Comparison of ENCODE assay signal across 22 mouse cellular contexts in the genomic region with DNA sequence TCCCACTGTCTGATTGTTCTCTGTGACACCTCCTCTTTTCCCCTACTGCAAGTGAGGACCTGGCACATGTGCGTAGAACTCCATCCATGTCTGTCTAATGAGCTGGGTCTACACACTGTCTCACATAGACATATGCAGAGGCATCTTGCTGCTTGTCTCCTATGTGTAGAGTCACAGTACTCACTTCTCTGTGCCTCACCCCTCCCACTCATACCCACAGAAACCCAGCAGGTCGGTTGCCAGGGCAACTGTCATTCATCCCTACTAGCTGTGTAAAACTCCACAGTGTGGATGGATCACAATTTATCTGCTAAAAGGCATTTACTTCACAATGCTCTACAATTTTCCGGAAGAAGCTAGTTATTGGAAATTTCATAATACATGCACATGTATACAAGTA. TPM values are rescaled to one million over a fixed set of nuclear protein-coding genes. Genes with fewer than 3 reads are reported as not detected.
DNase-seq lines count a peak whose midpoint lies in the region; ATAC-seq lines count a peak whose summit lies in the region.
"Had no signal": no experiment of that assay in that cellular context is flagged by ENCODE, and none has a peak within 500 bp of the region (broad histone marks: within the 10 kb centered on the region; RNA-seq: fewer than 3 reads in every experiment).

No protein-coding gene starts in this region.

- no peaks in the 10 kb centered on the region for H3K36me3 ChIP-seq in hindbrain, embryonic 11.5 days (ENCODE audit: control insufficient read depth, insufficient read depth, low read length)
- no peaks in the 10 kb centered on the region for H3K36me3 ChIP-seq in hindbrain, embryonic 10.5 days
- no peaks in the 10 kb centered on the region for H3K36me3 ChIP-seq in forebrain, embryonic 16.5 days (ENCODE audit: control insufficient read depth, insufficient read depth)
- no peaks in the 10 kb centered on the region for H3K36me3 ChIP-seq in midbrain, embryonic 12.5 days
- H3K36me3 ChIP-seq: embryonic facial prominence, embryonic 15.5 days; limb, embryonic 13.5 days had no signal

- 86% methylated on average over 3 of the region's 3 CpGs for WGBS in hindbrain, embryonic 11.5 days
- 78% methylated on average over 3 of the region's 3 CpGs for WGBS in hindbrain, embryonic 10.5 days
- 77% methylated on average over 3 of the region's 3 CpGs for WGBS in forebrain, embryonic 16.5 days
- WGBS in midbrain, embryonic 12.5 days, result 75% methylated on average over 3 of the region's 3 CpGs

- H3K9me3 ChIP-seq in hindbrain, embryonic 11.5 days (ENCODE audit: control insufficient read depth, low read length), result no peaks in the 10 kb centered on the region
- H3K9me3 ChIP-seq in hindbrain, embryonic 10.5 days, result no peaks in the 10 kb centered on the region
- H3K9me3 ChIP-seq in forebrain, embryonic 16.5 days (ENCODE audit: control insufficient read depth, low read length), result no peaks in the 10 kb centered on the region
- H3K9me3 ChIP-seq in midbrain, embryonic 12.5 days, result no peaks in the 10 kb centered on the region
- H3K9me3 ChIP-seq: embryonic facial prominence, embryonic 15.5 days; limb, embryonic 13.5 days had no signal

- no peak overlapping the region for H3K4me2 ChIP-seq in hindbrain, embryonic 11.5 days (replicated peaks; ENCODE audit: low read depth, low read length)
- no peak overlapping the region for H3K4me2 ChIP-seq in forebrain, embryonic 16.5 days (ENCODE audit: low read length)
- no peak overlapping the region for H3K4me2 ChIP-seq in midbrain, embryonic 12.5 days (replicated peaks)
- H3K4me2 ChIP-seq: embryonic facial prominence, embryonic 15.5 days; heart, embryonic 11.5 days; limb, embryonic 13.5 days had no signal

- peak; percentile 19 for DNase-seq in hindbrain, embryonic 11.5 days (ENCODE audit: low spot score)
- no peak for DNase-seq in hindbrain, embryonic 10.5 days (ENCODE audit: low spot score)
- peak; percentile 71 for DNase-seq in R1 (ENCODE audit: low read depth, low spot score)
- DNase-seq in embryo, embryonic 10 days (ENCODE audit: low spot score), result no peak
- no peak for DNase-seq in urinary bladder, postnatal 25 days (ENCODE audit: low spot score)
- DNase-seq in adrenal gland, postnatal 25 days, result no peak
- DNase-seq: adrenal gland, postnatal 14 days; cerebellum, adult 8-10 months; gastrocnemius, postnatal 14 days; heart, postnatal 36 days; kidney, adult 18-20 months; kidney, postnatal 10 days; lung, postnatal 10 days; right cerebral cortex, postnatal 25 days had no signal

- no peak for ATAC-seq in hindbrain, embryonic 11.5 days (ENCODE audit: low FRiP score)
- ATAC-seq in forebrain, embryonic 16.5 days, result peak; percentile 93
- ATAC-seq in midbrain, embryonic 12.5 days (ENCODE audit: low FRiP score, low read depth), result peak; percentile 44; the same call in 1 of the 2 replicates
- ATAC-seq: activated CD4-positive, CD25-positive, alpha-beta regulatory T cell, adult 4 months had no signal

- H3K27me3 ChIP-seq in hindbrain, embryonic 11.5 days (ENCODE audit: control insufficient read depth, insufficient read depth, low read length), result no peaks in the 10 kb centered on the region
- H3K27me3 ChIP-seq in hindbrain, embryonic 10.5 days (ENCODE audit: insufficient read depth, poor library complexity, severe bottlenecking), result no peaks in the 10 kb centered on the region
- no peaks in the 10 kb centered on the region for H3K27me3 ChIP-seq in forebrain, embryonic 16.5 days (replicated peaks; ENCODE audit: control insufficient read depth, insufficient read depth, low read length)
- no peaks in the 10 kb centered on the region for H3K27me3 ChIP-seq in midbrain, embryonic 12.5 days
- H3K27me3 ChIP-seq: embryonic facial prominence, embryonic 15.5 days; megakaryocyte, embryonic 14.5 days had no signal

- H3K4me1 ChIP-seq in hindbrain, embryonic 11.5 days (replicated peaks; ENCODE audit: control insufficient read depth, insufficient read depth, low read length), result no peaks in the 10 kb centered on the region
- no peaks in the 10 kb centered on the region; the same call in 1 of the 2 replicates for H3K4me1 ChIP-seq in hindbrain, embryonic 10.5 days (replicated peaks)
- H3K4me1 ChIP-seq in forebrain, embryonic 16.5 days (replicated peaks; ENCODE audit: control insufficient read depth, insufficient read depth, low read length), result no peaks in the 10 kb centered on the region
- no peaks in the 10 kb centered on the region for H3K4me1 ChIP-seq in midbrain, embryonic 12.5 days
- H3K4me1 ChIP-seq: embryonic facial prominence, embryonic 15.5 days; limb, embryonic 13.5 days; megakaryocyte, embryonic 14.5 days had no signal

- H3K4me3 ChIP-seq in hindbrain, embryonic 11.5 days (ENCODE audit: low read depth, low read length), result no peak overlapping the region
- no peak overlapping the region for H3K4me3 ChIP-seq in hindbrain, embryonic 10.5 days
- no peak overlapping the region for H3K4me3 ChIP-seq in forebrain, embryonic 16.5 days (replicated peaks; ENCODE audit: low read length)
- H3K4me3 ChIP-seq in midbrain, embryonic 12.5 days, result no peak overlapping the region
- H3K4me3 ChIP-seq: embryonic facial prominence, embryonic 15.5 days; layer of hippocampus, adult 2 months; limb, embryonic 13.5 days; megakaryocyte, embryonic 14.5 days had no signal

- H3K27ac ChIP-seq in hindbrain, embryonic 11.5 days (ENCODE audit: low read depth, low read length), result no peak overlapping the region
- no peak overlapping the region for H3K27ac ChIP-seq in hindbrain, embryonic 10.5 days
- H3K27ac ChIP-seq in forebrain, embryonic 16.5 days (ENCODE audit: low read length), result no peak overlapping the region
- no peak overlapping the region for H3K27ac ChIP-seq in midbrain, embryonic 12.5 days (replicated peaks)
- H3K27ac ChIP-seq: embryonic facial prominence, embryonic 15.5 days; layer of hippocampus, adult 2 months; limb, embryonic 13.5 days had no signal

- H3K9ac ChIP-seq in hindbrain, embryonic 11.5 days (ENCODE audit: low read depth, low read length), result no peak overlapping the region
- H3K9ac ChIP-seq in forebrain, embryonic 16.5 days (replicated peaks; ENCODE audit: low read depth, low read length), result no peak overlapping the region
- no peak overlapping the region for H3K9ac ChIP-seq in midbrain, embryonic 12.5 days (replicated peaks)
- H3K9ac ChIP-seq: embryonic facial prominence, embryonic 15.5 days; limb, embryonic 13.5 days had no signal

RNA-seq across cellular contexts. Expression of a gene that starts 46.5 kb away (rescaled TPM):
- polyA plus RNA-seq in hindbrain, embryonic 11.5 days (2014; fragmentation: Nextera tagmentation; extraction: Ambion mirVana), result 4.8 and 9.1 TPM in 2 replicates
- polyA plus RNA-seq in hindbrain, embryonic 10.5 days (2016; fragmentation: Nextera tagmentation; extraction: Ambion mirVana), result 5.7 and 11.8 TPM in 2 replicates
- polyA plus RNA-seq in forebrain, embryonic 16.5 days (2015; fragmentation: Nextera tagmentation; extraction: Ambion mirVana), result 4.3 and 5.0 TPM in 2 replicates
- polyA plus RNA-seq in midbrain, embryonic 12.5 days (2016; fragmentation: Nextera tagmentation; extraction: Ambion mirVana), result 7.6 and 7.9 TPM in 2 replicates
- not detected in 2 replicates for total RNA-seq in adrenal gland, postnatal 25 days (2021)
- total RNA-seq: adrenal gland, postnatal 14 days had no signal
- polyA plus RNA-seq: activated CD4-positive, CD25-positive, alpha-beta regulatory T cell, adult 4 months had no signal

Comparison
In these comparisons a context has a peak if more than half of its experiments do, and no peak if none do; other contexts are left out.
1. DNase-seq: peak in hindbrain, embryonic 11.5 days (single experiment) and R1 (single experiment); none in hindbrain, embryonic 10.5 days (single experiment), embryo, embryonic 10 days (single experiment), urinary bladder, postnatal 25 days (single experiment) and adrenal gland, postnatal 25 days (single experiment).